Mouse (Mus musculus): Measurements from ENCODE around the gene Vmn2r8. TPM values are rescaled to one million over a fixed set of nuclear protein-coding genes. Genes with fewer than 3 reads are reported as not detected.
"Not testable (repeated sequence)": the region's sequence is repeated elsewhere in the genome, so short reads cannot be mapped to it uniquely, and the experiment has no call there.

Vmn2r8 gene
- total RNA-seq (2015; ENCODE audit: low replicate concordance) (not detected in 2 replicates), total RNA-seq (2017; ENCODE audit: low replicate concordance) (not detected in 2 replicates)

GRCm38 (mm10) chr5:108808750-108809149, at the start of gene Vmn2r8:
Gene Vmn2r8 (minus strand): TSS chr5:108808850.
- not testable (repeated sequence) for ATAC-seq (replicated peaks; ENCODE audit: low FRiP score, poor library complexity, severe bottlenecking)

GRCm38 (mm10) chr5:108852501-108852900, 43.9 kb upstream of the Vmn2r8 start, which contains the start of gene Vmn2r9:
Gene Vmn2r9 (minus strand): TSS chr5:108852601.
- ATAC-seq (replicated peaks; ENCODE audit: low FRiP score, poor library complexity, severe bottlenecking) = not testable (repeated sequence)

DNA sequence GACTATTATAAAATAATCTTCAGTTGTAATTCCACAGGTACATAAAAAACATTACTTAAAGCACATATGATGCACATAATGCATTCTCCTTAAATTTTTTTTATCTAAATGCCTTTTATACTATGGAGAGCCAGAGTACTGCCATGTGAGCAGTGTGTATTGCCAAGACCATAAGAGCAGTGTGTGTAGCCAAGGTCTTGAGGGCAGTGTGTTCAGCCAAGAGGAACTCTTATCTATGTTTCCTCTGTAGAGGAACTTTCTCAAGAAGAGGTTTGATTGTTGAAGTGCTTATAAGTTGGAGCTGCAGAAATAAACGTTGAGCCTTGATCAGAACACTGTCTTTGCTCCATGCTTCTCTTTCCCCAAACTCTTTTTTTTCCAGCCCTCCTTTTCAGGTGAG, 40.8 kb upstream of the Vmn2r8 start:
- ATAC-seq (replicated peaks; ENCODE audit: low FRiP score, poor library complexity, severe bottlenecking) = no peak

- no peak for ATAC-seq (replicated peaks; ENCODE audit: low FRiP score, poor library complexity, severe bottlenecking)
Measured at GRCm38 (mm10) chr5:108836156-108836555, 27.5 kb upstream of the Vmn2r8 start.

DNA sequence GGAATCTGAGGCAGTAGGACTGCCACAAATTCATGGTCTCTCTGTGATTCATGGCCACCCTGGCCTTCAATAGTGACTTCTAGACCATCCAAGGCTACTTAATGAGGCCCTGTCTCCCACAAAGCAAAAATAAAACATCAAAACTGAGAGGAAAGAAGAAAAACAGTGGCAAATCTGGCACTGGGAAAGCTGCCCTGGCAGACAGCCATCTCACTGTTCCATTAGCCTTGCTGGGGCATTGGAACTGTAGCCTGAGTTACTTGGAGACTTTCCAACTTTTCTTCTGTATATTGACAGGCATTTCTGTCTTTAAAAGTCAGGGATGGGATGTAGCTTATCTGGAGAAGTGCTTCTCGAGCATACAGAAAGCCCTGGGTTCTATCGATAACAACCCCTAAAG, 14.6 kb upstream of the Vmn2r8 start:
- ATAC-seq (replicated peaks; ENCODE audit: low FRiP score, poor library complexity, severe bottlenecking) = no peak

DNA sequence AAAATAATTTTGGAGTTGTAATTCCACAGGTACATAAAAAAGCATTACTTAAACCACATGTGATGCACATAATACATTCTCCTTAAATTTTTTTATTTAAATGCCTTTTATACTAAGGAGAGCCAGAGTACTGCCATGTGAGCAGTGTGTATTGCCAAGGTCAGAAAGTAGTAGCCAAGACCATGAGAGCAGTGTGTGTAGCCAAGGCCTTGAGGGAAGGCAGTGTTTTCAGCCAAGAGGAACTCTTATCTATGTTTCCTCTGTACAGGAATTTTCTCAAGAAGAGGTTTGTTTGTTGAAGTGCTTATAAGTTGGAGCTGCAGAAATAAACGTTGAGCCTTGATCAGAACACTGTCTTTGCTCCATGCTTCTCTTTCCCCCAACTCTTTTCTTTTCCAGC, 5.0 kb downstream of the Vmn2r8 start:
- no peak for ATAC-seq (replicated peaks; ENCODE audit: low FRiP score, poor library complexity, severe bottlenecking)

- not testable (repeated sequence) for ATAC-seq (replicated peaks; ENCODE audit: low FRiP score, poor library complexity, severe bottlenecking)
Measured at GRCm38 (mm10) chr5:108795263-108795662, 13.4 kb downstream of the Vmn2r8 start, which contains the start of gene Tmed11. Gene Tmed11 (minus strand): TSS chr5:108795363.

GRCm38 (mm10) chr5:108790385-108790784, 18.3 kb downstream of the Vmn2r8 start:
- ATAC-seq (replicated peaks; ENCODE audit: low FRiP score, poor library complexity, severe bottlenecking) = not testable (repeated sequence)

DNA sequence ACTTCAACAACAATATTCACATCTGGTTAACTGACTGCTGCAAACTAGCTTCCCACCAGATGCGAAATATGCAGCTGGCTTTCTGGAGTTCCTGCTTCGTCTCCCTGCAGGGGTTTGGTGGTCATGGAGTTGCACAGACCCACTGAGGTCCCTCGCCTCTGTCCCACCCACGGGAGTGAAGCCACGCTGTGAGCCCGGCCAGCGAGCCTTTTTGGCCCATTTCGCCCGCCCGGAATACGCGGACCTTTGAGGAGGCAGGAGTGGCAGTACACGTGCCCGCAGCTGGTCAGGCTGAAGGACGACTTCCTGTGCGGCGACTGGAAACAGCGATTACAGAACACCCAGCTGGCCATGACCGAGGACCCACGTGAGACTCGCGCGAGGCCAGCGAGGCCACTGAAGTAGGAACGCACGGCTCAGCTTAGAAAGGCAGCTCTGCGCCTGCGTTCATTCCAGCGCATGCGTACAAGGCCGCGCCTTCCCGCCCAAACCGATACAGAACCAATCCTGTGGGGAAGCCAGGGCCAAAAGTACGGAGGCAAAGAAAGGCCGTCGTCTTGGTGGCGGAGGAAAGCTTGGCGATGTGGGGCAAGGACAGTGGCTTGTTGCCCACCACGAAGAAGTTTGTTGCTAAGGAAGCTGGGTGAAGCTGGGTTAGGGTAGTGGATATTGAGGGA, 33.9 kb downstream of the Vmn2r8 start, which contains the start of gene Rnf212:
TSS of gene Rnf212 (minus strand) at position 353 of the 677 bp plus-strand sequence.
- ATAC-seq (replicated peaks; ENCODE audit: low FRiP score, poor library complexity, severe bottlenecking) = no peak

GRCm38 (mm10) chr5:108760002-108760401, 48.6 kb downstream of the Vmn2r8 start:
- no peak for ATAC-seq (replicated peaks; ENCODE audit: low FRiP score, poor library complexity, severe bottlenecking)

GRCm38 (mm10) chr5:108758396-108758795, 50.3 kb downstream of the Vmn2r8 start:
- peak; percentile 71 for ATAC-seq (replicated peaks; ENCODE audit: low FRiP score, poor library complexity, severe bottlenecking)

GRCm38 (mm10) chr5:108751258-108751657, 57.4 kb downstream of the Vmn2r8 start:
- ATAC-seq (replicated peaks; ENCODE audit: low FRiP score, poor library complexity, severe bottlenecking) = not testable (repeated sequence)

GRCm38 (mm10) chr5:108750328-108751210, 58.1 kb downstream of the Vmn2r8 start:
- ATAC-seq (replicated peaks; ENCODE audit: low FRiP score, poor library complexity, severe bottlenecking) = peak; percentile 71; the same call in 1 of the 2 replicates

DNA sequence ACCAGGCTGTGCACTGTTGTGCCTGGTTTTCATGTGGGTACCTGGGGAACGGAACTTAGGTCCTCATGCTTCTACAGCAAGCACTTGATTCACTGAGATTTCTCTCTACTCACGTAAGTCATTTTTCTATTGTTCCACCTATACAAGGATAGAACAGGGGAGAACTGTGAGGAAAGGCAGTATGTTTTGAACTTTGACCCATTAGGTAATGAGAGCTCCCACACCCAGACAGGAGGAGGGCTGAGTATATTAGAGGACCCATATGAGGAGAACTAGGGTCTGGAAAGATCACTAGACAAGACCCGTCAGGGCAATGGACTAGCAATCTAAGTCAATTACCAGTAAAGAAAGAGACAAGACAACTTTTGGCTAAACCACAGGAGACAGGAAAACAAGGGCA, 64.0 kb downstream of the Vmn2r8 start:
- no peak for ATAC-seq (replicated peaks; ENCODE audit: low FRiP score, poor library complexity, severe bottlenecking)

DNA sequence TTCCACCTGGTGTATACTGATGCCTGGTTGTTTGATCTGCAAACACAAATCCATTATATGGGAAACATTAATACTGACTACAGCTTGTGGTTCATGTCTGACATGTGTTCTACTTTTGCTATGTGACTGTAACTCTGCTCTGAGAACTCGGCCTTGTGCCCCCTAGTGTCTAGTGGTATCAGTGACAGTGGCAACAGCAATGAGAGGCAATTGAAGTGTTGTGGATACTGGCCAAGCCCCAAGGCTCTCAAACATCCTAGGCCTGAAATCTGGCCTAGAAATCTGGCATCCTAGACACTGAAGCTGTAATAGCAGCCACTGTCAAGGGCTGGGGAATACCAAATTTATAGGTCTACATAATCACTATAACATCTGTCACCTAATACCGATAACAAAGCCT, 64.8 kb downstream of the Vmn2r8 start:
- ATAC-seq (replicated peaks; ENCODE audit: low FRiP score, poor library complexity, severe bottlenecking) = peak; percentile 60; the same call in 1 of the 2 replicates

GRCm38 (mm10) chr5:108742596-108742995, 66.1 kb downstream of the Vmn2r8 start:
- no peak for ATAC-seq (replicated peaks; ENCODE audit: low FRiP score, poor library complexity, severe bottlenecking)

- no peak for ATAC-seq (replicated peaks; ENCODE audit: low FRiP score, poor library complexity, severe bottlenecking)
Measured at GRCm38 (mm10) chr5:108741844-108742243, 66.8 kb downstream of the Vmn2r8 start.

Measured in erythroblast, adult 5-6 weeks (primary cell).